Mouse (Mus musculus) megakaryocyte, embryonic 14.5 days (primary cell): ENCODE measurements around the gene Ccdc97.

Experiments used
- FLI1 ChIP-seq: IDR thresholded peaks from 2 replicates; pipeline ENCODE4 v1.6.1; 2012; ENCODE audit warnings: low read length, inconsistent platforms, mixed read lengths
- GATA1 ChIP-seq: IDR thresholded peaks from 3 replicates; pipeline ENCODE4 v1.6.1; 2012; ENCODE audit warnings: mixed read lengths, low read length, inconsistent platforms, borderline replicate concordance

DNA sequence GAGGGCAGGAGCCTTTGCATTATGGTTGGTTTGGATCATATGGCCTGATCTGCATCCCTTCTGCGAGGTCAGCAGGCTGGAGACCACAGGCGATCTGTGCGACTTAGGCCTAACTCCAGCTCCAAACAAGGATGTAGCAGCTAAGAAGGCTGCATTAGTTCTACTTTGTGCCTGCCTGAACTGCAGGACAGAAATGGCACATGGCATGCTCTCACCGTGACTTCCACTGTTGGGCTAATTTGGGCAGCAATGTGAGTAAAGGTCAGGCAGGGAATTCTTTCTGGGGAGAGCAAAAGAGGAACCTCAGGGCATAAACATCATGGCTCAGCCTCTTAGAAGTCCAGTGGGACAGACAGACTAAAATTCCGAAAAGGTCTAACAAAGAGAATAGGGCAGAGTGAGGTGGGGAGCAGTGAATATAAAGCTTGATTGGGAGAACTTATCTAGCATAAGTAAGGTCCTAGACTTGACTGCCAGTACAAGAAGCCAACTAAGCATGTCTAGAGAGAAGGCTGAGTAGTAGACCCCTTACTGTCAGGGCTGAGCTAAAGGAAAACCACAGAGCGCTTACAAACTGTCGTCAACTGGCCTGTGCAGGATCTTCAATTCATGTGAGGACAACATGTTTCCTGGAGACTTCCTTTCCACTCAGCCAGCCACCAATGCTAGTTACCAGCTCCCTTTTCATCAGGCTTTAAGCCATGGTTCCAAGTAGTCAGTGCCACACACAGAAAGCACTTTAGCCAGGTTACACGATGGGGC, 12.6 kb upstream of the Ccdc97 start:
- TF ChIP-seq GATA1 (no peak), FLI1 (no peak)
